17 mouse cellular contexts compared by ENCODE assay signal in genomic region chr17:27588231-27588630, GRCm38 (mm10). TPM values are rescaled to one million over a fixed set of nuclear protein-coding genes. Genes with fewer than 3 reads are reported as not detected.
A peak's percentile ranks its signal among the peaks of the same experiment; 100 is the strongest.
DNase-seq lines count a peak whose midpoint lies in the region; ATAC-seq lines count a peak whose summit lies in the region.
"Had no signal": no experiment of that assay in that cellular context is flagged by ENCODE, and none has a peak within 500 bp of the region (broad histone marks: within the 10 kb centered on the region; RNA-seq: fewer than 3 reads in every experiment).

No protein-coding gene starts in this region.

- H3K4me1 ChIP-seq in heart, embryonic 15.5 days (replicated peaks), result peaks cover 74% of the 10 kb centered on the region
- no peaks in the 10 kb centered on the region for H3K4me1 ChIP-seq in neural tube, embryonic 12.5 days
- H3K4me1 ChIP-seq in limb, embryonic 10.5 days, result peaks cover 9% of the 10 kb centered on the region

- WGBS in heart, embryonic 15.5 days, result 54% methylated on average over 8 of the region's 8 CpGs
- WGBS in neural tube, embryonic 12.5 days, result 84% methylated on average over 8 of the region's 8 CpGs
- 90% methylated on average over 8 of the region's 8 CpGs for WGBS in limb, embryonic 10.5 days

- H3K27me3 ChIP-seq in heart, embryonic 15.5 days, result no peaks in the 10 kb centered on the region
- H3K27me3 ChIP-seq in neural tube, embryonic 12.5 days (replicated peaks), result no peaks in the 10 kb centered on the region
- no peaks in the 10 kb centered on the region for H3K27me3 ChIP-seq in limb, embryonic 10.5 days (ENCODE audit: low read depth, poor library complexity, severe bottlenecking)
- H3K27me3 ChIP-seq: CH12.LX; embryonic facial prominence, embryonic 13.5 days; limb, embryonic 15.5 days had no signal

- no peak for DNase-seq in heart, postnatal 14 days
- DNase-seq in neural tube, embryonic 10.5 days (ENCODE audit: extremely low spot score, low spot score), result no peak
- DNase-seq in limb, embryonic 10.5 days (ENCODE audit: low spot score), result no peak
- DNase-seq in natural killer cell, adult 2 months (ENCODE audit: low spot score in 2 of 2), result peak; percentile 19 to 34
- DNase-seq in retina, postnatal 1 day, result no peak
- DNase-seq: adrenal gland, adult 2 months; cerebellum, postnatal 14 days; gastrocnemius, postnatal 10 days; spleen, adult 18-20 months had no signal

- H3K27ac ChIP-seq in heart, embryonic 15.5 days, result peak overlapping the region; percentile 95
- no peak overlapping the region for H3K27ac ChIP-seq in neural tube, embryonic 12.5 days
- 0 out of 2 replicates have a peak overlapping the region, but pooled peaks have one; percentile 32 for H3K27ac ChIP-seq in limb, embryonic 10.5 days
- H3K27ac ChIP-seq: embryonic facial prominence, embryonic 13.5 days; limb, embryonic 15.5 days had no signal

- peaks cover 25% of the 10 kb centered on the region; the same call in 1 of the 2 replicates for H3K36me3 ChIP-seq in heart, embryonic 15.5 days
- peaks cover 65% of the 10 kb centered on the region for H3K36me3 ChIP-seq in neural tube, embryonic 12.5 days
- H3K36me3 ChIP-seq in limb, embryonic 10.5 days, result peaks cover 95% of the 10 kb centered on the region

- H3K9me3 ChIP-seq in heart, embryonic 15.5 days (replicated peaks), result no peaks in the 10 kb centered on the region
- no peaks in the 10 kb centered on the region for H3K9me3 ChIP-seq in neural tube, embryonic 12.5 days
- no peaks in the 10 kb centered on the region for H3K9me3 ChIP-seq in limb, embryonic 10.5 days (replicated peaks)
- H3K9me3 ChIP-seq: embryonic facial prominence, embryonic 13.5 days; limb, embryonic 15.5 days had no signal

- no peak for ATAC-seq in heart, embryonic 15.5 days (replicated peaks; ENCODE audit: insufficient number of reproducible peaks, insufficient read depth, low FRiP score, low read depth)
- no peak for ATAC-seq in neural tube, embryonic 12.5 days (ENCODE audit: low FRiP score, low read depth)
- ATAC-seq in inflammation-experienced regulatory T-cells, adult 6 months, result no peak

- no peak overlapping the region for H3K4me2 ChIP-seq in heart, embryonic 15.5 days
- no peak overlapping the region for H3K4me2 ChIP-seq in neural tube, embryonic 12.5 days (replicated peaks)
- H3K4me2 ChIP-seq: embryonic facial prominence, embryonic 13.5 days; limb, embryonic 15.5 days had no signal

- no peak overlapping the region for H3K4me3 ChIP-seq in heart, embryonic 15.5 days
- H3K4me3 ChIP-seq in neural tube, embryonic 12.5 days, result no peak overlapping the region
- no peak overlapping the region for H3K4me3 ChIP-seq in limb, embryonic 10.5 days
- H3K4me3 ChIP-seq: embryonic facial prominence, embryonic 13.5 days; limb, embryonic 15.5 days had no signal

- intact Hi-C loops in heart, postnatal 14 days (cut with DNase I), result loop anchor here (5.0 kb wide), 1 partner anchor 34 kb away; the partner anchor contains the start of gene Nudt3

- no peak overlapping the region for H3K9ac ChIP-seq in heart, embryonic 15.5 days
- H3K9ac ChIP-seq in neural tube, embryonic 12.5 days, result 0 out of 2 replicates have a peak overlapping the region, but pooled peaks have one; percentile 35
- H3K9ac ChIP-seq: embryonic facial prominence, embryonic 13.5 days; limb, embryonic 15.5 days had no signal

RNA-seq across cellular contexts. Expression of gene AI413582, which starts 22.7 kb away (rescaled TPM):
- 14.5 and 23.0 TPM in 2 replicates for polyA plus RNA-seq in heart, embryonic 15.5 days (2015; fragmentation: Nextera tagmentation; extraction: Ambion mirVana)
- total RNA-seq in heart, postnatal 14 days (2021), result 10 to 100 TPM in 1 of 2 experiments, 1 to 10 TPM in 1; 10.0 to 10.4 TPM
- polyA plus RNA-seq in neural tube, embryonic 12.5 days (2016; fragmentation: Nextera tagmentation; extraction: Ambion mirVana), result 25.0 and 30.9 TPM in 2 replicates
- 9.4 TPM in 2 replicates for polyA plus RNA-seq in limb, embryonic 10.5 days (2016; fragmentation: Nextera tagmentation; extraction: Ambion mirVana)
- 100 to 1,000 TPM in 2 of 3 experiments, 10 to 100 TPM in 1; 97.7 to 129 (median 111) TPM for polyA plus RNA-seq in inflammation-experienced regulatory T-cells, adult 6 months (2017; shearing (Covaris generic))

RNA-seq across cellular contexts. Expression of gene Hmga1, which starts 31.9 kb away (rescaled TPM):
- polyA plus RNA-seq in heart, embryonic 15.5 days (2015; fragmentation: Nextera tagmentation; extraction: Ambion mirVana), result 95.0 and 152 TPM in 2 replicates
- 10 to 100 TPM; 37.1 to 38.2 TPM for total RNA-seq in heart, postnatal 14 days (2021)
- 196 and 214 TPM in 2 replicates for polyA plus RNA-seq in neural tube, embryonic 12.5 days (2016; fragmentation: Nextera tagmentation; extraction: Ambion mirVana)
- polyA plus RNA-seq in limb, embryonic 10.5 days (2016; fragmentation: Nextera tagmentation; extraction: Ambion mirVana), result 904 and 1,218 TPM in 2 replicates
- 10 to 100 TPM; 37.3 to 69.6 (median 41.9) TPM for polyA plus RNA-seq in inflammation-experienced regulatory T-cells, adult 6 months (2017; shearing (Covaris generic))

RNA-seq across cellular contexts. Expression of gene Nudt3, which starts 35.1 kb away (rescaled TPM):
- polyA plus RNA-seq in heart, embryonic 15.5 days (2015; fragmentation: Nextera tagmentation; extraction: Ambion mirVana), result 132 and 145 TPM in 2 replicates
- 100 to 1,000 TPM; 320 to 341 TPM for total RNA-seq in heart, postnatal 14 days (2021)
- polyA plus RNA-seq in neural tube, embryonic 12.5 days (2016; fragmentation: Nextera tagmentation; extraction: Ambion mirVana), result 213 and 227 TPM in 2 replicates
- 88.2 and 96.2 TPM in 2 replicates for polyA plus RNA-seq in limb, embryonic 10.5 days (2016; fragmentation: Nextera tagmentation; extraction: Ambion mirVana)
- 10 to 100 TPM; 28.1 to 42.5 (median 32.0) TPM for polyA plus RNA-seq in inflammation-experienced regulatory T-cells, adult 6 months (2017; shearing (Covaris generic))

RNA-seq across cellular contexts. Expression of gene RPS10-NUDT3, which starts 46.8 kb away (rescaled TPM):
- polyA plus RNA-seq in heart, embryonic 15.5 days (2015; fragmentation: Nextera tagmentation; extraction: Ambion mirVana), result not detected in 2 replicates
- not detected for total RNA-seq in heart, postnatal 14 days (2021)
- polyA plus RNA-seq in neural tube, embryonic 12.5 days (2016; fragmentation: Nextera tagmentation; extraction: Ambion mirVana), result not detected in 2 replicates
- polyA plus RNA-seq in limb, embryonic 10.5 days (2016; fragmentation: Nextera tagmentation; extraction: Ambion mirVana), result not detected in 2 replicates
- not detected for polyA plus RNA-seq in inflammation-experienced regulatory T-cells, adult 6 months (2017; shearing (Covaris generic))
- total RNA-seq: adrenal gland, adult 2 months; CH12.LX; gastrocnemius, postnatal 10 days; left cerebral cortex, adult 18-20 months had no signal
- polyA plus RNA-seq: adrenal gland, adult 2 months; embryonic facial prominence, embryonic 13.5 days; forebrain, embryonic 11.5 days; limb, embryonic 15.5 days had no signal

RNA-seq across cellular contexts. Expression of gene Rps10, which starts 48.2 kb away (rescaled TPM):
- 506 and 536 TPM in 2 replicates for polyA plus RNA-seq in heart, embryonic 15.5 days (2015; fragmentation: Nextera tagmentation; extraction: Ambion mirVana)
- 100 to 1,000 TPM; 542 to 580 TPM for total RNA-seq in heart, postnatal 14 days (2021)
- 639 and 684 TPM in 2 replicates for polyA plus RNA-seq in neural tube, embryonic 12.5 days (2016; fragmentation: Nextera tagmentation; extraction: Ambion mirVana)
- polyA plus RNA-seq in limb, embryonic 10.5 days (2016; fragmentation: Nextera tagmentation; extraction: Ambion mirVana), result 875 and 1,046 TPM in 2 replicates
- polyA plus RNA-seq in inflammation-experienced regulatory T-cells, adult 6 months (2017; shearing (Covaris generic)), result 1,000 to 10,000 TPM; 1,299 to 2,086 (median 1,613) TPM

Comparison
In these comparisons a context has a peak if more than half of its experiments do, and no peak if none do; other contexts are left out.
1. DNase-seq: peak in natural killer cell, adult 2 months (2 of 2); none in heart, postnatal 14 days (0 of 2), neural tube, embryonic 10.5 days (single experiment), limb, embryonic 10.5 days (single experiment) and retina, postnatal 1 day (single experiment).